Mouse (Mus musculus): ENCODE data around the gene Lmtk2. TPM values are rescaled to one million over a fixed set of nuclear protein-coding genes. Genes with fewer than 3 reads are reported as not detected.

The Lmtk2 gene
- polyA plus RNA-seq, 1 experiment from 2014 or later: 5.8 TPM

DNA sequence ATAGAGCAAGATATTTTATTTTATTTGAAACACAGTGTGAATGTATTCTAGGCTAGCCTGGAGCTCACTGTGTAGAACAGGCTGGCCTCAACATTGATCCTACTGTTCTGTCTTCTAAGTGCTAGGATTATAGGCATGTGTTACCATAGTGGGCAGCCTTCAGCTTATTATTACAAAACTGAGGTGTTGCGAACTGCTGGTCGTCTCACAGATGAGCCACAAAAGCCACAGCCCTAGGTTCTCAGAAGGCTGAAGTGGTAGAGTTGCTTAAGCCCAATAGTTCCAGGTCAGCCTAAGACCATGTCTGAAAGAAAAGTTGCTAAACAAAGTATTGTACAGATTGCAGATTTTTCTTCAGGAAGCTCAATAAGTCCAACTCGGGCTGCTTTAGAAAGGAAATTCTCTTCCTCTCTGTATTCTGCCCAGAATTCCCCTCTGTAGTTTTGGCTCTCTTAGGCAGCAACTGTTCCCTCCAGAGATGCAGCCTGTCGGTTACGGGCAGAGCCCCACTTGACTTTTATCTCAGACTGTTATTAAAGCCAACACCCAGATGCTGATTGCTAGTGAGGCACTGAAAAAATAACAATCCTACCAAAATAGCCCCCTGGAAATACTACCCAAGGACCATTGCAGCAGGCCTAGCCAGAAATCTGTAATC is 14.9 kb downstream of the Lmtk2 start:
- no peak for DNase-seq (ENCODE audit: low spot score)
- Histone ChIP-seq H3K27me3 (ENCODE audit: insufficient read depth, poor library complexity, severe bottlenecking) (no peaks in the 10 kb centered on the region), H3K4me3 (no peak overlapping the region), H3K9me3 (no peaks in the 10 kb centered on the region), H3K4me1 (replicated peaks) (peaks cover 8% of the 10 kb centered on the region), H3K36me3 (0 out of 2 replicates have a peak, but pooled peaks cover 8% of the 10 kb centered on the region), H3K27ac (no peak overlapping the region)
- WGBS: 87% methylated on average over 5 of the region's 5 CpGs

DNA sequence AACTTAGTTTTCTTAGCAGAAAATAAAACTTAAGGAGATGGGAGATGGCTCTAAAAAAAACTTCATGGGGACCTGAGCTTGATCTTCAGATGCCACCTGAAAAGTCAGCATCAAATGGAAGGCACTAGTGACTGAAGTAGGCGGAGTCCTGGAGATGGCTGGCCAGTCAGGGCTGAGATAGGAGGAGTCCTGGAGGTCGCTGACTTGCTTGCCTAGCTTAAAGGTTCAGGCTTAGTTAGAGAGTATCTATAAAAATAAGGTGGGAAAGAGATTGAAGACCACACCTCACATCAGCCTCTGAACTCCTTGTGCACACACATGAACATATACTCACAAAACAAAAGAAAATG is 15.4 kb downstream of the Lmtk2 start:
- Histone ChIP-seq H3K27ac (no peak overlapping the region), H3K9me3 (no peaks in the 10 kb centered on the region), H3K27me3 (ENCODE audit: insufficient read depth, poor library complexity, severe bottlenecking) (no peaks in the 10 kb centered on the region), H3K4me1 (replicated peaks) (peaks cover 8% of the 10 kb centered on the region), H3K36me3 (0 out of 2 replicates have a peak, but pooled peaks cover 8% of the 10 kb centered on the region), H3K4me3 (no peak overlapping the region)
- WGBS: 76% methylated on average over 2 of the region's 2 CpGs
- DNase-seq (ENCODE audit: low spot score): no peak

DNA sequence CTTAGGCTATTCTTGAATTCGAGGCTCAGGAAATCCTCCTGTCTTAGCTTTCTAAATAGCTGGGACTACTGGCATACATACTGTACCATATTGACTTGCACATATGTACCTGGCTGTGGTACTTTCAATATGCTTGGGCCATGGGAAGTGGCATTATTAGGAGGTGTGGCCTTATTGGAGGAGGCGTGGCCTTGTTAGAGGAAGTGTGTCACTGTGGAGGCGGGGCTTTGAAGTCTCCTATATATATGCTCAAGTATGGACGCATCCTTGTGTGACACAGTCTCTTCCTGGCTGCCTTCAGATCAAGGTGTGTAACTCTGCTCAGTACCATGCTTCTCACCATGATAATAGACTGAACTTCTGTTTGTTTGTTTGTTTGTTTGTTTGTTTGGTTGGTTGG is 18.0 kb downstream of the Lmtk2 start:
- Histone ChIP-seq H3K36me3 (no peaks in the 10 kb centered on the region), H3K9me3 (no peaks in the 10 kb centered on the region), H3K4me3 (no peak overlapping the region), H3K4me1 (replicated peaks) (no peaks in the 10 kb centered on the region), H3K27me3 (ENCODE audit: insufficient read depth, poor library complexity, severe bottlenecking) (no peaks in the 10 kb centered on the region), H3K27ac (no peak overlapping the region)
- 96% methylated on average over 4 of the region's 4 CpGs for WGBS
- no peak for DNase-seq (ENCODE audit: low spot score)

DNA sequence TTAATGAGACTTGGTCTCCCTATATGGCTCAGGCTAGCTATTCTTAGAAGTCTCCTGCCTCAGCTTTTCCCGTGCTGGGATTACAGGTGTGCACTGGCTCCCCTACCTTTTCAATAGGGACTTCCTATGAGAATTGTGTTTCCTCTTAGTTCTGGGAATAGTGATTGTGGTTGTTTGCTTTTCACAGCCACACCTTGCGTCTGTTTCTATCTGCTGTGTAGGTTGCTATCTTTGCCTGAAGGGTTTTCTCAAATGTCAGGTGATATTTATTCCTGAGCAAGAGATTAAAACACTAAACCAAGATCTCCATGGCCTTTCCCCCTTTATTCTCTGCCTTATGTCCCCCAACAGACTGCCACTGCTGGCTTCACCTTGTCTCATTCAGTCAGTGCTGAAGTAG is 19.1 kb downstream of the Lmtk2 start:
- WGBS: 93% methylated on average over 2 of the region's 2 CpGs

DNA sequence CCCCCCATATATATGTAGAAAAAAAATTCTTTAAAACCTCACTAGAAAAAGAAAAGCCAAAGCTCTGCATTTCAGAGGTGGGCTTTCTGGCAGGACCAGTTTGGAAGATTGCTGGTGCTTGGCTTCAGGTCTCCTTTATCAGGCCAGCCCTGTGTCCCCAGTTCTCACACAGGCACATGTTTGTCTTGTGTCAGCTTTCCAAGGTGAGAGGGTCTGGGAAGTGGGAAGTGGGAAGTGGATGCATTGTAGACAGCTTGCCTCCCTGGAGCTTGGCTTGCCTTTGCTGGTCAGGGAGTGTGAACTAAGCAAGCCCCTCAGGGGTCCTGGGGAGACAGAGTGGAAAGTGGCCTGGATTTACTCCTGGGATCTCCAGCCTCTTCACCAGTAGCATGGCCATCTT is 21.3 kb downstream of the Lmtk2 start:
- Histone ChIP-seq H3K27ac (no peak overlapping the region), H3K27me3 (ENCODE audit: insufficient read depth, poor library complexity, severe bottlenecking) (no peaks in the 10 kb centered on the region), H3K36me3 (no peaks in the 10 kb centered on the region), H3K4me1 (replicated peaks) (0 out of 2 replicates have a peak, but pooled peaks cover 8% of the 10 kb centered on the region), H3K4me3 (no peak overlapping the region), H3K9me3 (no peaks in the 10 kb centered on the region)
- DNase-seq (ENCODE audit: low spot score): no peak

More for the DNA sequence above, 19.1 kb downstream of the Lmtk2 start:
- Histone ChIP-seq H3K4me1 (replicated peaks) (no peaks in the 10 kb centered on the region), H3K27me3 (ENCODE audit: insufficient read depth, poor library complexity, severe bottlenecking) (no peaks in the 10 kb centered on the region), H3K27ac (no peak overlapping the region), H3K9me3 (no peaks in the 10 kb centered on the region), H3K36me3 (no peaks in the 10 kb centered on the region), H3K4me3 (no peak overlapping the region)
- no peak for DNase-seq (ENCODE audit: low spot score)

DNA sequence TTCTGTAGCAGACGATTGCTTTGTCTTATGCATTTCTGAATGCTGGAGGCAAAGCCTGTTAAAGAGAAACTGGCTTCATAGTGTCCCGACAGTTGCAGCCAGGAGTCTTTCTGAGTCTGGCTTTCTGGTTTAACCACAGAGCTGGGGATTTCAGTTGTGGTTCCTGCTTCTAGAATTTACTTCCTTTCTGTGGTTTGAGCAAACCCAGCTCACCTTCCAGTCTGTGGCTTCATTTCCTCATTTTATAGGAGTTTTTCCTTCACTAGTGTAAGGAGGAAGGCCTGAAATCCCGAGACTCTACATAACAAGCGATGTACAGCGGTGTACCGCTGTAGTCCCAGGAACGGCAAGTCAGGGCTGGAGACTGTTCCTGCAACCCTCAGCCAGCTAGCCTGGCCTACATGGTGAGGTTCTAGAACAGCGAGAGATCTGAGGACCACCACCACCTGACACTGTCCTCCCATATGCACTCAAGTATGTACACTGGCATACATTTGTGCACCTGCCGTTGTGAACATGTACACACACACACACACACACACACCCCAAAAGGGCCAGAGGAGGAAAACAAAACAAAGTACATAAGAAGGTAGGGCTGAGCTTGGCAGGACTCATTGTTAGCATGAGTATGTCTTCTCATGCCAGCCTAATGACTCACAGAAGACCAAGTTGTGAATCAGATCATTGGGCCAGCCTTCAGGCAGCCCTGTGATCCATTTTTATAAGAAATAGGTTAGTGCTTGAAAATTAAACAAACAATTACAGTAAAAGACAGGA is 25.9 kb downstream of the Lmtk2 start:
- no peak overlapping the region for H3K27ac ChIP-seq
- 90% methylated on average over 9 of the region's 9 CpGs for WGBS
- H3K4me3 ChIP-seq: no peak overlapping the region
- H3K9me3 ChIP-seq: no peaks in the 10 kb centered on the region
- H3K36me3 ChIP-seq: peaks cover 18% of the 10 kb centered on the region
- no peak for DNase-seq (ENCODE audit: low spot score)
- H3K4me1 ChIP-seq (replicated peaks): 0 out of 2 replicates have a peak, but pooled peaks cover 8% of the 10 kb centered on the region
- H3K27me3 ChIP-seq (ENCODE audit: insufficient read depth, poor library complexity, severe bottlenecking): no peaks in the 10 kb centered on the region

DNA sequence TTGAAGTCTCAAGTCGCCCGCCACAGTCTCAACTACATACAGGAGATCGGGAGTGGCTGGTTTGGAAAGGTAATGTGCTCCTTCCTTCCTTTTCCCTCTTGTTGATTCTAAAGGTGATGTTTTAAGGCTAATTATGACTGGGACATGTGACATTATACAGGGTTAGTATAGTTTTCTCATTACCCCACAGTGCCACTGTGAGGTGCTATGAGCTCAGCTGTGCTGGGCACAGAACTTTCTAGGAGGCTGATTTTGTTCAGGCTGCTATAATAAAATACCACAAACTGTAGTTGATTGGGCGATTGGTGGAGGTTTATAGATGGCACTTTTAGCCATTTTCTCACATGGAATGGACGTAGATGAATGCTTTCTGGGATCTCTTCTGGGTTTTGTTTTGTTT is 43.3 kb downstream of the Lmtk2 start:
- WGBS: 92% methylated on average over 5 of the region's 5 CpGs

DNA sequence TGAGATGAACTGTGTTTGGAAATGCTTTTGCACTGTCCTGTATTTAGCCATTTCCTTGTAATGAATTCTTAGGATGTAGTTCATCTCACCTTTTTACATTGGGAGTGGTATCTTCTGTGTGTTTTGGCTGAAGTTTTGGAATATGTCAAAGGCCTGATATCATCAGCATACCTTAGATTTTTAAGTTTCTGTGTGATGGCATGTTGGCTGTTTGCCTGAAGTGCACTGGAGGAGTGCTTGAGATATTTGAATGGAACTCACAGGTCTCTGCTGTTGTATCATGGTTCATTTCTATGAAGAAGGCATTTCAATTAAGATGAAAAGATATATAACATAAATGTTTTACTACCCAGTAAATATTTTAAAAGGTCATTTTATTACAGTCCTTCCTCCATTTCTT is 46.7 kb downstream of the Lmtk2 start:
- Histone ChIP-seq H3K27ac (no peak overlapping the region), H3K4me3 (no peak overlapping the region), H3K9me3 (no peaks in the 10 kb centered on the region), H3K27me3 (ENCODE audit: insufficient read depth, poor library complexity, severe bottlenecking) (no peaks in the 10 kb centered on the region), H3K4me1 (replicated peaks) (no peaks in the 10 kb centered on the region), H3K36me3 (peaks cover 74% of the 10 kb centered on the region)
- no peak for DNase-seq (ENCODE audit: low spot score)

More for the DNA sequence above, 43.3 kb downstream of the Lmtk2 start:
- no peak overlapping the region for H3K27ac ChIP-seq
- peaks cover 76% of the 10 kb centered on the region for H3K36me3 ChIP-seq
- no peaks in the 10 kb centered on the region for H3K27me3 ChIP-seq (ENCODE audit: insufficient read depth, poor library complexity, severe bottlenecking)
- no peaks in the 10 kb centered on the region for H3K9me3 ChIP-seq
- no peaks in the 10 kb centered on the region for H3K4me1 ChIP-seq (replicated peaks)
- no peak for DNase-seq (ENCODE audit: low spot score)
- H3K4me3 ChIP-seq: no peak overlapping the region

DNA sequence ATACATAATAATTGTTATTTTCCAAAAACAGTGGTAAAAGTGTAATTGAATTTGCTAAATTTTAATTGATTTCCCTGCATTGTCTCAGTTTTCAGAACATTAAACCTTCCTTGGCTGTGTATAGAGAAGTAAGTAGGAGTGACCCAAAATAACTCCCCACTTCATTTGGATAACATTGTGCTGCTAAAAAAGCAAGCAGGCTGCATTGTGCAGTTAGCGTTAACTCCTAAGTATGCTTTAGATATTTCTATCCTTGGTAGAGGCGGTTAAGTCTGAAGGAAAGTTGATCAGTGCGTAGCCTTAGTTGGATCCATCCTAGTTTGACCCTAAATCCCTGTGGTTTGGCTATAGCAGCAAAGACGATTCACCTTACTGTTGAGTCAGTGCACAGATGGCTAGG is 49.3 kb downstream of the Lmtk2 start:
- no peak for DNase-seq (ENCODE audit: low spot score)
- 93% methylated on average over 4 of the region's 4 CpGs for WGBS
- no peak overlapping the region for H3K4me3 ChIP-seq
- H3K27me3 ChIP-seq (ENCODE audit: insufficient read depth, poor library complexity, severe bottlenecking): no peaks in the 10 kb centered on the region
- peaks cover 66% of the 10 kb centered on the region for H3K36me3 ChIP-seq
- H3K27ac ChIP-seq: no peak overlapping the region
- H3K9me3 ChIP-seq: no peaks in the 10 kb centered on the region
- no peaks in the 10 kb centered on the region for H3K4me1 ChIP-seq (replicated peaks)

DNA sequence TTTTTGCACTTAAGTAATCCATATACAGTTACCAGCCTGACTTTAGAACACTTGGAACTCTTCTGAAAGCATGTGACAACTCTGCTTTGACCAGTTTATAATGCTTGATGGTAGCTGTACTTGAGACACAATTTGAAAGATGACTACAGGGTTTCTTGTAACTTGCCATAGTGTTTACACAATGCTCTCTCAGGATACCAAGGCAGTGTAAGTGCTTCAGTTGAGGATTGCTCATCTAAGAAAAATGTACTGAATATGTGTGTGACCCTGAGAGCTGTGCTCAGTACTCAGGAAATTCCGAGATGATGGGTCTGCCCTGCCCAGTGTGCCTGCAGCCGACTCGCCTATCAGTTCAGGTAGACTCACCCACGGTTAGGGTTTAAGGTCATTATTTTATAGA is 51.0 kb downstream of the Lmtk2 start:
- Histone ChIP-seq H3K27me3 (ENCODE audit: insufficient read depth, poor library complexity, severe bottlenecking) (no peaks in the 10 kb centered on the region), H3K4me3 (no peak overlapping the region), H3K9me3 (no peaks in the 10 kb centered on the region), H3K4me1 (replicated peaks) (no peaks in the 10 kb centered on the region), H3K27ac (no peak overlapping the region), H3K36me3 (peaks cover 54% of the 10 kb centered on the region)
- no peak for DNase-seq (ENCODE audit: low spot score)
- 93% methylated on average over 4 of the region's 4 CpGs for WGBS

DNA sequence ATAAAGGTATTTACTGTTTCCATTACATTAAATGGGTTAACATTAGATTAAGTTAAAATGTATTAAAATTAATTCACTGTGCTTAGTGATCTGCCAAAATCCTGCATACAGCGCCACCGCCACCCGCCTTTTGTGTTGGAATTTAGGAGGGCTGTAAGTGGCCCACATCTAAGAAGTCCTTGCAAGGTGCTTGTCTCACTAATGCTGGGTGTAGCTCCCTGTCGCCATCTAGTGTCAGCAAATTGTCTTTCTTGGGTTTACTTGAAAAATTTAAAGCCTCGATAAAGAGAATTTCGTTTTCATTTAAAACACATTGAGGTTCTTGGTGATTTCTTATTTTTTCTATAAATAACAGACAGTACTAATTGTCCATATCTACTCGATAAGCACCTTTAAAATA is 54.3 kb downstream of the Lmtk2 start:
- H3K27me3 ChIP-seq (ENCODE audit: insufficient read depth, poor library complexity, severe bottlenecking): no peaks in the 10 kb centered on the region
- WGBS: 44% methylated on average over 7 of the region's 7 CpGs
- H3K4me3 ChIP-seq: no peak overlapping the region
- no peaks in the 10 kb centered on the region for H3K4me1 ChIP-seq (replicated peaks)
- no peaks in the 10 kb centered on the region for H3K9me3 ChIP-seq
- H3K27ac ChIP-seq: no peak overlapping the region
- DNase-seq (ENCODE audit: low spot score): peak; percentile 35
- H3K36me3 ChIP-seq: peaks cover 56% of the 10 kb centered on the region

DNA sequence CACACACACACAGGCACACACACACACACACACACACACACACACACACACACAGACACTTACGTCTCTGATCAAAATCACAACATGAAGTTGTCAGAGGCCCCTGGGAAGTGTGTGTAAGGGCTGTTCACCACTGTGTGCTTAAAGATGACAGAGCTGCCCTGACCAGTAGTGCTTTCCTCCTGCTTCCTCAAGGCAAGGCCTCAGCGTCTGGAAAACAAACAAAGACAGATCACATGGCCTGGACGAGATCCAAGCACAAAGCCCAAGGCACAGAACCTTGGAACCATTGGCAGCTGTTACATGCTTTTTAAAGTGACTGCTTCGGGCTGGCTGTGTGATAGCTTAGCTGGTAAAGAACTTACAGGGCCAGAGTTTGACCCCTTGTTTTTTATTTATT is 58.4 kb downstream of the Lmtk2 start:
- no peaks in the 10 kb centered on the region for H3K27me3 ChIP-seq (ENCODE audit: insufficient read depth, poor library complexity, severe bottlenecking)
- DNase-seq (ENCODE audit: low spot score): no peak
- H3K4me3 ChIP-seq: no peak overlapping the region
- 0 out of 2 replicates have a peak, but pooled peaks cover 2% of the 10 kb centered on the region for H3K4me1 ChIP-seq (replicated peaks)
- no peak overlapping the region for H3K27ac ChIP-seq
- 58% methylated on average over 4 of the region's 4 CpGs for WGBS
- no peaks in the 10 kb centered on the region for H3K9me3 ChIP-seq
- peaks cover 65% of the 10 kb centered on the region for H3K36me3 ChIP-seq

DNA sequence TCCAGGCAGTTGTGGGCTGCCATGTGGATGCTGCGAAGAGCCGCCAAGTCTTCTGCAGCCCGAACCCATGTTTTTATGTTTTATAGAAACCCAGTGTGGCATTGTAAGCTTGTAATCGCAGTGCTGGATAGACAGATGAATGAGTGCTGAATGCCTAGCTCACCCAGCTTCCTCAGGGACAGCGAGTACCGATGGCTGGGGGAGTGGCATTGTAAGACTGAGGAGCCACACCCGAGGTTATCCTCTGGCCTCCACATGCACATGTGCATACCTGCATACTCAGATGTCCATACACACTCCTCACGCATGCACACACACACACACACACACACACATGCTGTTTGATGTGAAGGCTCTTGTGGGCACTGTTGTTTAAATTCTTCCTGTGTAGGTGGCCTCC is 58.9 kb downstream of the Lmtk2 start:
- H3K27ac ChIP-seq: no peak overlapping the region
- DNase-seq (ENCODE audit: low spot score): no peak
- H3K9me3 ChIP-seq: no peaks in the 10 kb centered on the region
- H3K27me3 ChIP-seq (ENCODE audit: insufficient read depth, poor library complexity, severe bottlenecking): no peaks in the 10 kb centered on the region
- H3K4me1 ChIP-seq (replicated peaks): 0 out of 2 replicates have a peak, but pooled peaks cover 2% of the 10 kb centered on the region
- WGBS: 96% methylated on average over 8 of the region's 8 CpGs
- H3K4me3 ChIP-seq: no peak overlapping the region
- H3K36me3 ChIP-seq: peaks cover 70% of the 10 kb centered on the region
